Mouse (Mus musculus) midbrain, postnatal 0 days (tissue): ENCODE results near the gene Sh2d2a. TPM values are rescaled to one million over a fixed set of nuclear protein-coding genes. Genes with fewer than 3 reads are reported as not detected.
"Not testable (repeated sequence)": the region's sequence is repeated elsewhere in the genome, so short reads cannot be mapped to it uniquely, and the experiment has no call there.

Experiments
- ATAC-seq: fragments of 200-750 bp; cut with Nextera tagmentation; 2 replicates; pipeline ENCODE4 v1.8.0; 2017; ENCODE audit warnings: moderate number of reproducible peaks, mild to moderate bottlenecking, moderate TSS enrichment, moderate library complexity; ENCODE audit not compliant: low FRiP score
- DNase-seq: peaks from one replicate; pipeline ENCODE4 v3.0.0-alpha.2; 2015; ENCODE audit warnings: low spot score
- H3K27ac ChIP-seq: fragments of 300-500 bp; sonication (generic); 2 replicates; pipeline ENCODE4 v1.5.1; 2014; ENCODE audit warnings: low read depth, mild to moderate bottlenecking, low read length, mixed read lengths
- H3K27me3 ChIP-seq: fragments of 300-500 bp; sonication (generic); 2 replicates; pipeline ENCODE4 v1.6.1; 2014; ENCODE audit warnings: low read length, control low read depth, mixed read lengths; ENCODE audit not compliant: insufficient read depth
- H3K36me3 ChIP-seq: fragments of 300-500 bp; sonication (generic); 2 replicates; pipeline ENCODE4 v1.6.1; 2014; ENCODE audit warnings: low read length, control low read depth, mixed read lengths; ENCODE audit not compliant: insufficient read depth
- H3K4me1 ChIP-seq: fragments of 300-500 bp; sonication (generic); 2 replicates; pipeline ENCODE4 v1.6.1; 2014; ENCODE audit warnings: mild to moderate bottlenecking, control low read depth, antibody characterized with exemption, low read length, mixed read lengths; ENCODE audit not compliant: insufficient read depth
- H3K4me2 ChIP-seq: fragments of 300-500 bp; sonication (generic); 2 replicates; pipeline ENCODE4 v1.6.1; 2014; ENCODE audit warnings: low read depth, mild to moderate bottlenecking, low read length, mixed read lengths; ENCODE audit not compliant: poor library complexity, severe bottlenecking
- H3K4me3 ChIP-seq: fragments of 300-500 bp; sonication (generic); 2 replicates; pipeline ENCODE4 v1.5.1; 2014; ENCODE audit warnings: low read depth, mild to moderate bottlenecking, low read length, moderate library complexity
- H3K9ac ChIP-seq: fragments of 300-500 bp; sonication (generic); replicated peaks from 2 replicates; pipeline ENCODE4 v1.6.1; 2014; ENCODE audit warnings: mild to moderate bottlenecking, low read length, moderate library complexity, mixed read lengths; ENCODE audit not compliant: poor library complexity, severe bottlenecking
- H3K9me3 ChIP-seq: fragments of 300-500 bp; sonication (generic); 2 replicates; pipeline ENCODE4 v1.6.1; 2016; ENCODE audit warnings: low read length, control low read depth
- CTCF ChIP-seq: IDR thresholded peaks from 2 replicates; pipeline ENCODE4 v1.5.1; 2016; ENCODE audit warnings: antibody characterized with exemption, mild to moderate bottlenecking
- WGBS: fragments of 180-500 bp; shearing (Covaris S2); extraction: QIAGEN DNeasy Blood & Tissue Kit; methylation state at CpG from one replicate; pipeline ENCODE4 v1.1.7; 2014; 5-methylcytosine and 5-hydroxymethylcytosine counted together
- polyA plus RNA-seq: library from polyadenylated mRNA; unstranded; fragments of >200 nt; fragmentation: Nextera tagmentation; extraction: Ambion mirVana; gene quantifications from 2 replicates; pipeline ENCODE4 v1.2.1, GENCODE M21; 2015
- total RNA-seq: library from RNA; depleted of rRNA; stranded (reverse); fragments of >200 nt; gene quantifications from 2 replicates; pipeline ENCODE4 v1.2.3, GENCODE M21; 2014

Gene Sh2d2a
- total and polyA plus RNA-seq, 2 experiments from 2014 or later, result not detected

- H3K4me3 ChIP-seq, result no peak overlapping the region
- H3K4me2 ChIP-seq, result no peak overlapping the region
- peaks cover 7% of the 10 kb centered on the region; the same call in 1 of the 2 replicates for H3K4me1 ChIP-seq
- peaks cover 29% of the 10 kb centered on the region for H3K27me3 ChIP-seq
- H3K9ac ChIP-seq, result no peak overlapping the region
- DNase-seq, result no peak
- no peak overlapping the region for H3K27ac ChIP-seq
- H3K9me3 ChIP-seq, result no peaks in the 10 kb centered on the region
- ATAC-seq, result no peak
- H3K36me3 ChIP-seq, result no peaks in the 10 kb centered on the region
- TF ChIP-seq CTCF, result no peak
- WGBS, result 68% methylated on average over 10 of the region's 10 CpGs
Observed at GRCm38 (mm10) chr3:87812873-87813272, 33.7 kb upstream of the Sh2d2a start.

DNA sequence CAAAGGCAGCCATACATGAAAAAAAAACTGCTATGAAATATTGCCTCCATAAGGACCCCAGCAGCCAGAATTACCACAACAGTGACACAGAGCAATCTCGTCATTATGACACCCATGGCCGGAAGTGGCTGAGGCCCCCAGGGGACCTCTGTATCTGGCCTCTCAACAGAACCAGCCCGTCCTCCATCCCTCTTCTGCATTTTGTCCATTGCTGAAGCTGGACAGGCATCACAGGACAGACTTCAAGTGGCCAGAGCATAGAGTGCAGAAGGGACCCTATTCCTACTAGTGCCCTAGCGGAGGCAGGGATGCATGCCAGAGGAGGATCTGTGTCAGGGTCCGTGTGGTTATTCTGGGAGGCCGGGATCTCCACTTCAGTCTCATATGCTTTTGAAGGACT is 30.4 kb upstream of the Sh2d2a start:
- Histone ChIP-seq H3K9me3 (no peaks in the 10 kb centered on the region), H3K36me3 (no peaks in the 10 kb centered on the region), H3K27ac (no peak overlapping the region), H3K4me3 (no peak overlapping the region), H3K9ac (no peak overlapping the region), H3K4me2 (no peak overlapping the region), H3K4me1 (peaks cover 7% of the 10 kb centered on the region; the same call in 1 of the 2 replicates), H3K27me3 (peaks cover 5% of the 10 kb centered on the region)
- ATAC-seq (no peak), DNase-seq (no peak)
- 72% methylated on average over 6 of the region's 6 CpGs for WGBS
- no peak for TF ChIP-seq CTCF

DNA sequence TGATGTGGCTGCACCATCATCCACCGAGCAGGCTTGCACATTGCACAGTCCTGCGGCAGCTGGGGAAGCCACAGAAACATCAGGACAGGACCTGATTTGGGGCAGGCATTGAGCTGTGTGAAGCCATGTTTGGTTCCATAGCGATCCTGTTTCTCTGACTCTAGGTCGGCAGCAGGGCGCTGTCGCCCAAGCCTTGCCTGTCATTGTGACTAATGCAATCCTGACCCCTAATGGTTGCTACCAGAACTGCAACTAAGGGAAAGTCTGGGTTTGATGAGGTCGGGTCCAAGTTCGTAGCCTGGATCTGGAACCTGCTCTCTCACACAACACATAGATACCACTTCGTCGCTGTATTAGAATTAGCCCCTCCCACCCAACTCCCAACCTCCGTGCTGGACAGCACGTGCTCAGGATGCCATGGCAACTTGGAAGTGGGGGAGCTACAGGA is 29.9 kb upstream of the Sh2d2a start:
- no peaks in the 10 kb centered on the region for H3K9me3 ChIP-seq
- WGBS, result 7% methylated on average over 12 of the region's 12 CpGs
- ATAC-seq (peak; percentile 59), DNase-seq (peak; percentile 80)
- peak; percentile 87 for TF ChIP-seq CTCF
- H3K27me3 ChIP-seq, result peaks cover under 1% of the 10 kb centered on the region; the same call in 1 of the 2 replicates
- no peak overlapping the region for H3K27ac ChIP-seq
- no peak overlapping the region for H3K4me3 ChIP-seq
- H3K9ac ChIP-seq, result no peak overlapping the region
- peaks cover 7% of the 10 kb centered on the region; the same call in 1 of the 2 replicates for H3K4me1 ChIP-seq
- H3K36me3 ChIP-seq, result no peaks in the 10 kb centered on the region
- 0 out of 2 replicates have a peak overlapping the region, but pooled peaks have one; percentile 4 for H3K4me2 ChIP-seq

GRCm38 (mm10) chr3:87818226-87818625 is 28.3 kb upstream of the Sh2d2a start:
- Histone ChIP-seq H3K4me1 (peaks cover 7% of the 10 kb centered on the region; the same call in 1 of the 2 replicates), H3K27ac (no peak overlapping the region), H3K4me3 (no peak overlapping the region), H3K9ac (no peak overlapping the region), H3K4me2 (no peak overlapping the region), H3K36me3 (no peaks in the 10 kb centered on the region), H3K27me3 (no peaks in the 10 kb centered on the region), H3K9me3 (no peaks in the 10 kb centered on the region)
- no peak for ATAC-seq
- WGBS, result 42% methylated on average over 12 of the region's 12 CpGs
- no peak for DNase-seq
- TF ChIP-seq CTCF, result no peak

- H3K4me1 ChIP-seq, H3K27ac ChIP-seq, H3K9me3 ChIP-seq, ATAC-seq, DNase-seq, H3K4me2 ChIP-seq, H3K36me3 ChIP-seq, H3K4me3 ChIP-seq, H3K9ac ChIP-seq, H3K27me3 ChIP-seq: not testable (repeated sequence)
- WGBS, result 100% methylated on average over 1 of the region's 1 CpGs
Observed at GRCm38 (mm10) chr3:87824206-87824605, 22.3 kb upstream of the Sh2d2a start, which contains the start of gene Pear1. Gene Pear1 (minus strand): TSS chr3:87824306.

DNA sequence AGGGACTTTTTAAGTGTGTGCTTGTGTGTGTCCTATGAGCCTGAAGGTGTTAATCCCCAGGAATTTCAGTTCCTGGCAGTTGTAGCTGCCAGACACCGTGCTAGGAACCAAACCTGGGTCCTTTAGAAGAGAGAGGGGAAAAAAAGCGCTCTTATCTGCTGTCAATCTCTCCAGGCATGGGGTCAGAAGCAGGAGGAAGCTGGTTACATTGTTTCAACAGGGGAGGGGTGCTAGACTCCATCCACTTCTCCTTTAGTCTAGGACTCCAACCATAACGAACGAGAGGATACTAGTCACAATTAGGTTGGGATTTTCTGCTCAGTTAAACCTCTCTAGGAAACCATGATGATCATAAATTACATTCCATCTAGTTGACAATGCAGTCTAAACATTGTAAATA is 18.1 kb upstream of the Sh2d2a start:
- no peak overlapping the region for H3K9ac ChIP-seq
- no peak for TF ChIP-seq CTCF
- H3K4me3 ChIP-seq, result no peak overlapping the region
- no peaks in the 10 kb centered on the region for H3K36me3 ChIP-seq
- H3K9me3 ChIP-seq, result no peaks in the 10 kb centered on the region
- H3K27ac ChIP-seq, result no peak overlapping the region
- ATAC-seq (no peak), DNase-seq (no peak)
- no peak overlapping the region for H3K4me2 ChIP-seq
- no peaks in the 10 kb centered on the region for H3K27me3 ChIP-seq
- H3K4me1 ChIP-seq, result no peaks in the 10 kb centered on the region
- 55% methylated on average over 4 of the region's 4 CpGs for WGBS
